Mouse (Mus musculus): Measurements from ENCODE around the gene Arfgap3.

GRCm38 (mm10) chr15:83256491-83256890 lies 93.6 kb downstream of the Arfgap3 start:
- TF ChIP-seq GATA1 (IDR thresholded peaks at IDR 0.05; ENCODE audit: low read depth, low read length) (no peak), POLR2A (IDR thresholded peaks at IDR 0.05; ENCODE audit: control insufficient read depth in 1 of 2, insufficient read depth in 1 of 2, low read depth in 1 of 2, low read length in 2 of 2, poor library complexity in 1 of 2) (no peak), CTCF (IDR thresholded peaks at IDR 0.05 in 2 of 3, conservative IDR thresholded peaks at IDR 0.05 in 1 of 3; ENCODE audit: control insufficient read depth in 1 of 3, insufficient read depth in 1 of 3, low read depth in 2 of 3, low read length in 3 of 3, poor library complexity in 1 of 3, severe bottlenecking in 1 of 3) (no peak), E2F4 (IDR thresholded peaks at IDR 0.05; ENCODE audit: borderline replicate concordance, low read depth, low read length) (no peak), MAX (IDR thresholded peaks at IDR 0.05; ENCODE audit: low read length) (no peak), ZNF384 (IDR thresholded peaks at IDR 0.05; ENCODE audit: low read depth, low read length) (no peak), MAZ (IDR thresholded peaks at IDR 0.05; ENCODE audit: low read depth, low read length) (no peak), UBTF (IDR thresholded peaks at IDR 0.05; ENCODE audit: borderline replicate concordance, insufficient read depth, low read depth, low read length) (no peak), ELF1 (IDR thresholded peaks at IDR 0.05; ENCODE audit: low read depth, low read length) (no peak)

Measured in MEL (cell line).